Mouse (Mus musculus) layer of hippocampus, adult 18-20 months (tissue): ENCODE results near the gene Gm29094. TPM values are rescaled to one million over a fixed set of nuclear protein-coding genes. Genes with fewer than 3 reads are reported as not detected.
"Not testable (repeated sequence)": the region's sequence is repeated elsewhere in the genome, so short reads cannot be mapped to it uniquely, and the experiment has no call there.

ENCODE experiments used
- DNase-seq, 2 experiments: peaks; one replicate each; pipeline ENCODE4 v3.0.0; 2022; ENCODE audit warnings: low spot score in 2 of 2
- long read RNA-seq: library from polyadenylated mRNA; stranded (forward); transcript quantifications from one replicate; pipeline ENCODE4 v2.0.0, GENCODE M21; 2021
- total RNA-seq, 2 experiments: library from RNA; stranded (reverse); gene quantifications; 2 replicates each; pipeline ENCODE4 v1.2.3; 2021

Gene Gm29094
- total RNA-seq = not detected
- long read RNA-seq = 0 reads

GRCm38 (mm10) chr9:89198969-89199416 is at the start of gene Gm29094, which contains the start of gene Bcl2a1b:
Gene Gm29094 (plus strand): TSS chr9:89199379.
Gene Bcl2a1b (plus strand): TSS chr9:89199209.
- DNase-seq = not testable (repeated sequence)

- not testable (repeated sequence) for DNase-seq
Measured at GRCm38 (mm10) chr9:89172539-89172938, 26.6 kb upstream of the Gm29094 start.

- peak; percentile 41 to 89 for DNase-seq
Measured at GRCm38 (mm10) chr9:89178833-89179232, 20.3 kb upstream of the Gm29094 start.

- DNase-seq = not testable (repeated sequence)
Measured at GRCm38 (mm10) chr9:89179469-89179868, 19.7 kb upstream of the Gm29094 start.

- DNase-seq = not testable (repeated sequence)
Measured at GRCm38 (mm10) chr9:89187006-89187405, 12.2 kb upstream of the Gm29094 start.

- DNase-seq = not testable (repeated sequence)
Measured at GRCm38 (mm10) chr9:89195483-89195882, 3.7 kb upstream of the Gm29094 start.

- DNase-seq = not testable (repeated sequence)
Measured at GRCm38 (mm10) chr9:89197509-89197908, 1.7 kb upstream of the Gm29094 start.

- DNase-seq = not testable (repeated sequence)
Measured at GRCm38 (mm10) chr9:89198349-89198748, 830 bp upstream of the Gm29094 start.

- DNase-seq = not testable (repeated sequence)
Measured at GRCm38 (mm10) chr9:89202256-89202655, 3.1 kb downstream of the Gm29094 start.

- DNase-seq = not testable (repeated sequence)
Measured at GRCm38 (mm10) chr9:89208939-89209338, 9.8 kb downstream of the Gm29094 start.

- DNase-seq = peak in 1 of 2 experiments; percentile 49
Measured at GRCm38 (mm10) chr9:89210353-89211064, 11.3 kb downstream of the Gm29094 start, which contains the start of gene Mthfs. Gene Mthfs (plus strand): TSS chr9:89210676.

- peak; percentile 95 to 96 for DNase-seq
Measured at GRCm38 (mm10) chr9:89211065-89211858, 12.1 kb downstream of the Gm29094 start.

- DNase-seq = peak in 1 of 2 experiments; percentile 38
Measured at GRCm38 (mm10) chr9:89212428-89212827, 13.2 kb downstream of the Gm29094 start.

- not testable (repeated sequence) for DNase-seq
Measured at GRCm38 (mm10) chr9:89218174-89218573, 19.0 kb downstream of the Gm29094 start.

GRCm38 (mm10) chr9:89219668-89220067 is 20.5 kb downstream of the Gm29094 start:
- not testable (repeated sequence) for DNase-seq

GRCm38 (mm10) chr9:89220704-89221287 is 21.6 kb downstream of the Gm29094 start:
- DNase-seq = not testable (repeated sequence)

- DNase-seq = no peak
Measured at GRCm38 (mm10) chr9:89226071-89226470, 26.9 kb downstream of the Gm29094 start.

- DNase-seq = no peak
Measured at GRCm38 (mm10) chr9:89228122-89228521, 28.9 kb downstream of the Gm29094 start.

- DNase-seq = peak; percentile 34 to 81
Measured at GRCm38 (mm10) chr9:89230897-89231497, 31.8 kb downstream of the Gm29094 start.

- not testable (repeated sequence) for DNase-seq
Measured at GRCm38 (mm10) chr9:89237131-89237530, 38.0 kb downstream of the Gm29094 start.

GRCm38 (mm10) chr9:89238976-89239505 is 39.9 kb downstream of the Gm29094 start:
- not testable (repeated sequence) for DNase-seq
